Mouse (Mus musculus) forebrain, embryonic 11.5 days (tissue): ENCODE results near the gene AC161166.1. TPM values are rescaled to one million over a fixed set of nuclear protein-coding genes. Genes with fewer than 3 reads are reported as not detected.

Source experiments
- ATAC-seq: fragments of 200-750 bp; cut with Nextera tagmentation; replicated peaks from 2 replicates; pipeline ENCODE4 v1.8.0; 2017; ENCODE audit warnings: moderate TSS enrichment; ENCODE audit not compliant: low FRiP score
- DNase-seq: peaks from one replicate; pipeline ENCODE4 v3.0.0-alpha.2; 2017; ENCODE audit warnings: low spot score
- H3K27ac ChIP-seq: fragments of 300-500 bp; sonication (generic); 2 replicates; pipeline ENCODE4 v1.5.1; 2014; ENCODE audit warnings: low read depth, low read length
- H3K27me3 ChIP-seq: fragments of 300-500 bp; sonication (generic); 2 replicates; pipeline ENCODE4 v1.6.1; 2014; ENCODE audit warnings: mild to moderate bottlenecking, low read length, mixed read lengths; ENCODE audit not compliant: control insufficient read depth, insufficient read depth
- H3K36me3 ChIP-seq: fragments of 300-500 bp; sonication (generic); 2 replicates; pipeline ENCODE4 v1.6.1; 2014; ENCODE audit warnings: mild to moderate bottlenecking, low read length, moderate library complexity, mixed read lengths; ENCODE audit not compliant: control insufficient read depth, insufficient read depth
- H3K4me1 ChIP-seq: fragments of 300-500 bp; sonication (generic); replicated peaks from 2 replicates; pipeline ENCODE4 v1.6.1; 2014; ENCODE audit warnings: low read length, mixed read lengths; ENCODE audit not compliant: control insufficient read depth, insufficient read depth
- H3K4me2 ChIP-seq: fragments of 300-500 bp; sonication (generic); 2 replicates; pipeline ENCODE4 v1.6.1; 2014; ENCODE audit warnings: low read depth, mild to moderate bottlenecking, low read length, moderate library complexity, mixed read lengths; ENCODE audit not compliant: severe bottlenecking
- H3K4me3 ChIP-seq: fragments of 300-500 bp; sonication (generic); 2 replicates; pipeline ENCODE4 v1.5.1; 2014; ENCODE audit warnings: low read depth, low read length
- H3K9ac ChIP-seq: fragments of 300-500 bp; sonication (generic); 2 replicates; pipeline ENCODE4 v1.6.1; 2014; ENCODE audit warnings: low read length
- H3K9me3 ChIP-seq: fragments of 300-500 bp; sonication (generic); 2 replicates; pipeline ENCODE4 v1.6.1; 2016; ENCODE audit warnings: low read length, mixed read lengths; ENCODE audit not compliant: control insufficient read depth
- WGBS: fragments of 180-500 bp; shearing (Covaris S2); extraction: QIAGEN DNeasy Blood & Tissue Kit; methylation state at CpG from one replicate; pipeline ENCODE4 v1.1.7; 2014; 5-methylcytosine and 5-hydroxymethylcytosine counted together
- polyA plus RNA-seq: library from polyadenylated mRNA; unstranded; fragments of >200 nt; fragmentation: Nextera tagmentation; extraction: Ambion mirVana; gene quantifications from 2 replicates; pipeline ENCODE4 v1.2.1, GENCODE M21; 2014

AC161166.1 gene
- polyA plus RNA-seq, 1 experiment from 2014 or later: 0.96 TPM

DNA sequence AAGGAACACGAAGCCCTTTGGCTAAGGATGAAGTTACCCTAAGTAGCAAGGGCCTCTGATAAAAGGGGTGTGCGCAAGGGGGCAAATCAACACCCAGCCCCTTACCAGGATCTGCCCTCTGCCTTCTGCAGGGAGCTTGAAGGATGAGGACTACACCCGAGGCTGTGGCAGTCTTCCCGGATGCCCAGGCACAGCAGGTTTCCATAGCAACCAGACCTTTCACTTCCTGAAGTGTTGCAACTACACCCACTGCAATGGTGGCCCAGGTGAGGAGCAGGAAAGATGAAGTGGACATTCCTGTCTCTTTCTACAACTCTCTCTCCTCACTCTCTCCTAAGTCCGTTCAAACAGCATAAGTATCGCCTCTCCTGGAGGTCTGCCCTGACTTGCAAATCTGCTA lies 39.8 kb downstream of the AC161166.1 start:
- no peak for ATAC-seq
- 82% methylated on average over 6 of the region's 6 CpGs for WGBS

DNA sequence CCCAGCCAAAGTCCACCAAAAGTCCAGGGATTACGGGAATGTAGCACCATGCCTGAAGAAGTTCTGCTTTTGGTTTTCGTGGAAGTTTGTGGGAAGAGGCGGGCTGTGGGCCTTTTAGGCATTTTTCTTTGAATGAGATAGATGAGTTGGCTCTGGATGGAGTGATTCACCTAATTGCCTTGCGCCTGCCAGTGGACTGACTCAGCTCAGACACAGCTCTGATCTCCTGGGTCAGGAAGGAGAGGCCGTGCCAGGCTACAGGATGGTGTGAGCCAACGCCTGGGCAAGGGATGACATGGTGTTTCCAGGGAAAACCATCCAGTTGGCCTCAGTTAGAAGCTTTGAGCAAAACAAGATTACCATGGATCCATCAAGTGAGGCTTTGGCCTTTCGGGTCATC lies 41.9 kb downstream of the AC161166.1 start:
- Histone ChIP-seq H3K27me3 (no peaks in the 10 kb centered on the region), H3K36me3 (no peaks in the 10 kb centered on the region), H3K4me2 (no peak overlapping the region), H3K27ac (no peak overlapping the region), H3K4me1 (no peaks in the 10 kb centered on the region), H3K9me3 (peaks cover 4% of the 10 kb centered on the region; the same call in 1 of the 2 replicates), H3K9ac (no peak overlapping the region), H3K4me3 (no peak overlapping the region)
- ATAC-seq: no peak
- DNase-seq: no peak
- 96% methylated on average over 7 of the region's 7 CpGs for WGBS

More for the DNA sequence above, 39.8 kb downstream of the AC161166.1 start:
- H3K27ac ChIP-seq: no peak overlapping the region
- H3K9ac ChIP-seq: no peak overlapping the region
- no peak overlapping the region for H3K4me2 ChIP-seq
- no peaks in the 10 kb centered on the region for H3K27me3 ChIP-seq
- H3K36me3 ChIP-seq: no peaks in the 10 kb centered on the region
- no peaks in the 10 kb centered on the region for H3K4me1 ChIP-seq
- no peak for DNase-seq
- H3K9me3 ChIP-seq: peaks cover 4% of the 10 kb centered on the region; the same call in 1 of the 2 replicates
- H3K4me3 ChIP-seq: no peak overlapping the region

DNA sequence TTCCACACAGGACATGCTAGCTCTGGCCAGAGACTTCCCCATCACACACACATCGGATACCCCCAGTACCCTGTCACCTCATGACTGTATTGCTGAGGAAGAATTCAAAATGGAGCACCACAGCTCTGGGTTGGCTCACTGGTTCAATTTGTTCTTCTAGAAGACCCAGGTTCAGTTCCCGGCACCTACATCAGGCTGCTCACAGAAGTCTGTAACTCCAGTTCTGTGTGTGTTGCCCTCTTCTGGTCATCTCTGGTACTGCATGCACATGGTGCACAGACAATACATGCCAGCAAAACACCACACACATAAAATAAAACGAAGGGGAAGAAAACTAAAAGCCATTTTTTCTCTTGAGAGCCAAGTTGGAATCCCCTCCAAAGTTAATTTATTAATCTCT lies 43.1 kb downstream of the AC161166.1 start:
- Histone ChIP-seq H3K4me2 (no peak overlapping the region), H3K27ac (no peak overlapping the region), H3K9me3 (peaks cover 4% of the 10 kb centered on the region; the same call in 1 of the 2 replicates), H3K9ac (no peak overlapping the region), H3K4me1 (no peaks in the 10 kb centered on the region), H3K27me3 (no peaks in the 10 kb centered on the region), H3K4me3 (no peak overlapping the region), H3K36me3 (no peaks in the 10 kb centered on the region)
- 87% methylated on average over 3 of the region's 3 CpGs for whole genome bisulfite sequencing
- no peak for ATAC-seq
- DNase-seq: no peak

DNA sequence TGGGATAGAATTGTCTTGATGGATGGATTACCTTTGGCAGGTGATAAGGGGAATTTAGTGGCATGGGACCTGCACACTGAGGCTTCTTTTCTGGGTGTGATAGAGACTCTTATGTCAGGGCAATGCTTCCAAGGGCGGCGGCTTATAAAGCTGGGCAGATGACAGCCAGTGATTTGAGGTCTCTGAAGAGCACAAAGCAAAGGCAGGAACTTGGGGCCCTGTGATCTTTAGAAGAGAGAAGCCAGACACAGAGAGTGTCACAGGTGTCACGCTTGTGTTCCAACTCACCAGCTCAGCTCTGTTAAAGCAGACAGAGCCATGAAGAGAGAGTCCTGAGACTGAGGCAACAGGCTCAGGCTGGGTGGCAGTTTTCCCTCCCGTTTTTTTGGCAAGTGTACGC lies 44.4 kb downstream of the AC161166.1 start:
- ATAC-seq (no peak), DNase-seq (no peak)
- no peaks in the 10 kb centered on the region for H3K36me3 ChIP-seq
- H3K4me3 ChIP-seq: no peak overlapping the region
- 88% methylated on average over 5 of the region's 5 CpGs for WGBS
- no peaks in the 10 kb centered on the region; the same call in 1 of the 2 replicates for H3K4me1 ChIP-seq
- H3K27me3 ChIP-seq: no peaks in the 10 kb centered on the region
- H3K9ac ChIP-seq: no peak overlapping the region
- H3K4me2 ChIP-seq: no peak overlapping the region
- peaks cover 4% of the 10 kb centered on the region; the same call in 1 of the 2 replicates for H3K9me3 ChIP-seq
- no peak overlapping the region for H3K27ac ChIP-seq

GRCm38 (mm10) chr7:24466835-24467234 lies 45.4 kb downstream of the AC161166.1 start:
- DNase-seq: no peak
- Histone ChIP-seq H3K9ac (no peak overlapping the region), H3K4me3 (no peak overlapping the region), H3K27me3 (peaks cover 2% of the 10 kb centered on the region; the same call in 1 of the 2 replicates), H3K4me1 (peaks cover 3% of the 10 kb centered on the region; the same call in 1 of the 2 replicates), H3K9me3 (peaks cover 4% of the 10 kb centered on the region; the same call in 1 of the 2 replicates), H3K36me3 (no peaks in the 10 kb centered on the region), H3K4me2 (no peak overlapping the region), H3K27ac (no peak overlapping the region)
- WGBS: 79% methylated on average over 6 of the region's 6 CpGs
- ATAC-seq: no peak

- no peaks in the 10 kb centered on the region for H3K9me3 ChIP-seq
- DNase-seq: no peak
- peak within 1 kb of the TSS; percentile 26 for H3K4me2 ChIP-seq
- no peak within 1 kb of the TSS for H3K4me3 ChIP-seq
- peaks cover 2% of the 10 kb centered on the region; the same call in 1 of the 2 replicates for H3K27me3 ChIP-seq
- no peak within 1 kb of the TSS for H3K9ac ChIP-seq
- H3K36me3 ChIP-seq: no peaks in the 10 kb centered on the region
- 0 out of 2 replicates have a peak, but pooled peaks have one; percentile 33 for ATAC-seq
- H3K4me1 ChIP-seq: peaks cover 3% of the 10 kb centered on the region; the same call in 1 of the 2 replicates
- WGBS: 12% methylated on average over 27 of the region's 27 CpGs
- no peak within 1 kb of the TSS for H3K27ac ChIP-seq
Observed at GRCm38 (mm10) chr7:24462388-24463319, 49.6 kb downstream of the AC161166.1 start, which contains the start of gene Plaur. TSS of gene Plaur (plus strand) at chr7:24462484.

- DNase-seq: no peak
- Histone ChIP-seq H3K27me3 (peaks cover 2% of the 10 kb centered on the region; the same call in 1 of the 2 replicates), H3K36me3 (no peaks in the 10 kb centered on the region), H3K9me3 (no peaks in the 10 kb centered on the region), H3K4me2 (no peak overlapping the region), H3K9ac (no peak overlapping the region), H3K4me1 (peaks cover 3% of the 10 kb centered on the region; the same call in 1 of the 2 replicates), H3K27ac (no peak overlapping the region), H3K4me3 (no peak overlapping the region)
- no peak for ATAC-seq
- WGBS: 73% methylated on average over 14 of the region's 14 CpGs
Observed at GRCm38 (mm10) chr7:24461376-24462051, 50.7 kb downstream of the AC161166.1 start.
